Mouse (Mus musculus) ovary, postnatal 10 days (tissue): ENCODE measurements at regions not wholly inside any gene's neighbourhood (a gene's known extent, or its start where the extent isn't known, plus 50 kb on each side); places are given as distances from the start of the nearest gene placed in this dataset.
A peak's percentile ranks its signal among the peaks of the same experiment; 100 is the strongest.
"Not testable (repeated sequence)": the region's sequence is repeated elsewhere in the genome, so short reads cannot be mapped to it uniquely, and the experiment has no call there.

Experiments
- DNase-seq: peaks from one replicate; pipeline ENCODE4 v3.0.0; 2022; ENCODE audit warnings: low spot score

- DNase-seq = peak; percentile 62
These were observed 119.0 kb upstream of the Nabp1 start for GRCm38 (mm10) chr1:51596935-51597820.

- no peak for DNase-seq
These were observed 116.4 kb upstream of the Nabp1 start for GRCm38 (mm10) chr1:51594666-51595065.

- DNase-seq = no peak
These were observed 115.6 kb upstream of the Nabp1 start for GRCm38 (mm10) chr1:51593621-51594441.

- no peak for DNase-seq
These were observed 113.7 kb upstream of the Nabp1 start for GRCm38 (mm10) chr1:51591886-51592285.

- DNase-seq = no peak
These were observed 112.6 kb upstream of the Nabp1 start for GRCm38 (mm10) chr1:51590606-51591400.

- DNase-seq = no peak
These were observed 106.8 kb upstream of the Nabp1 start for GRCm38 (mm10) chr1:51584925-51585424.

GRCm38 (mm10) chr1:51583871-51584270 lies 105.6 kb upstream of the Nabp1 start:
- no peak for DNase-seq

GRCm38 (mm10) chr1:51580074-51580473 lies 101.8 kb upstream of the Nabp1 start:
- DNase-seq = no peak

GRCm38 (mm10) chr1:51577701-51578100 lies 99.5 kb upstream of the Nabp1 start:
- DNase-seq = no peak

- no peak for DNase-seq
These were observed 94.3 kb upstream of the Nabp1 start for GRCm38 (mm10) chr1:51572314-51573078.

- no peak for DNase-seq
These were observed 91.4 kb upstream of the Nabp1 start for GRCm38 (mm10) chr1:51569625-51570024.

GRCm38 (mm10) chr1:51566170-51566649 lies 88.0 kb upstream of the Nabp1 start:
- DNase-seq = no peak

GRCm38 (mm10) chr1:51556616-51557015 lies 78.4 kb upstream of the Nabp1 start:
- DNase-seq = not testable (repeated sequence)

GRCm38 (mm10) chr1:51553738-51554137 lies 75.5 kb upstream of the Nabp1 start:
- no peak for DNase-seq

- DNase-seq = no peak
These were observed 73.4 kb upstream of the Nabp1 start for GRCm38 (mm10) chr1:51551624-51552023.

- no peak for DNase-seq
These were observed 64.6 kb upstream of the Nabp1 start for GRCm38 (mm10) chr1:51542801-51543200.

GRCm38 (mm10) chr1:51539634-51540033 lies 61.4 kb upstream of the Nabp1 start:
- DNase-seq = no peak

GRCm38 (mm10) chr1:51538836-51539235 lies 60.6 kb upstream of the Nabp1 start:
- DNase-seq = no peak

- no peak for DNase-seq
These were observed 59.6 kb upstream of the Nabp1 start for GRCm38 (mm10) chr1:51537765-51538360.

GRCm38 (mm10) chr1:51536076-51536475 lies 57.9 kb upstream of the Nabp1 start:
- no peak for DNase-seq

- DNase-seq = no peak
These were observed 57.2 kb upstream of the Nabp1 start for GRCm38 (mm10) chr1:51535414-51535813.
